Mouse (Mus musculus): ENCODE data around the gene Calcb.

The Calcb gene

DNA sequence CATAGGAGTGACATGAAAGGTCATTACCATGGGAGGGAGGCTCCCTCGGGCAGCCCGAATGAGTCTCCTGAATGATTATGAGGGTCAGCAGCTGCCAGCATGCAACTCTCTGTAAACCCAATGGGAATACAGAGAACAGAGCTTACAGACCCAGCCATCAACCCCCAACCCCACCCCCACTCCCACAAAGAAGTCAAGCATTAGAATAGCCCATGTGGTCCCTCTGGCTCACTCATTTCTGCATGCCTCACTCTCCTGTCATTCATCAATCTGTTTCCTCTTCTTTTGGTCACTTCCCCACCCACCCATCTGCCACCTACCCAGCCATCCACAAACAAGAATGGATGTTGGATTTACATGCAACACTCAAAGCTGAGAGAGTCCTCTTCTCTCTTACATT is 35.0 kb downstream of the Calcb start:
- no peak for DNase-seq (ENCODE audit: low spot score)

DNA sequence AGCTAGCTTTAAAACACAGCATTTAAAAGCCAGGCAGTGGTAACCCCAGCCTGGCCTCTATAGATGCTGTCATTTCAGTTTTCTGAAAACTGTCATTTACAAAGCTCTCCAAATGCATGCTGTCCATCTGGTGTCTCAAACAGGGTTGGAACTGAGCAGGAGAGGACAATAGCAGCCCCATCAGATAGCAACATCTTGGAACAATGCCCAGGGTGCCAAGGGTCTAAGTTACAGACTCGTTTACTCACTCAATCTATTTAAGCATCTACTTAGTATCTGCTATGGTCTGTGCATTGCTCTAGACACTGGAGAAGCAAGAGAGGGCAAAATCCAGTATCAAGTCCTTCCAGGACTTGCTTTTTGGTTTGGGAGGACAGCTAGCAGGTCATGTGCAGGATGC is 35.8 kb downstream of the Calcb start:
- DNase-seq (ENCODE audit: low spot score), result no peak

DNA sequence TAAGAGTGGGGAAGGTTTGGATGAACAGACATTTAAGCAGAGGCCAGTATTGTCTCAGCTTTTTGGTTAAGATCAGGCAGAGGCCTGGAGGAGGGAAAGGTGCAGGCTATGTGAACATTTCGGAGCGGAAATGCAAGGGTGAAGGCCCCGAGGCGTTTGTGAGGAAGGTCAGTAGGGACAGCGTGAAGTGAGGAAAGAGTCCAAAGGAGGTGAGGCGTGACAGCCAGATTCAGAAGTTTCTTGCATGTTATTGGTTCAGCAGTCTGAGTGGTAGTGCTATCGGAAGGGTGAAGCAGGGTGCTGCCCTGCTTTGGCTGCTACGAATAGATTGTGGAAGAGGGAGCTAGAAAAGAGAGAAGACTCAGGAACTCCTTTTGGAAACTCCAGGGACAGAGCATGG is 36.2 kb downstream of the Calcb start:
- no peak for DNase-seq (ENCODE audit: low spot score)

DNA sequence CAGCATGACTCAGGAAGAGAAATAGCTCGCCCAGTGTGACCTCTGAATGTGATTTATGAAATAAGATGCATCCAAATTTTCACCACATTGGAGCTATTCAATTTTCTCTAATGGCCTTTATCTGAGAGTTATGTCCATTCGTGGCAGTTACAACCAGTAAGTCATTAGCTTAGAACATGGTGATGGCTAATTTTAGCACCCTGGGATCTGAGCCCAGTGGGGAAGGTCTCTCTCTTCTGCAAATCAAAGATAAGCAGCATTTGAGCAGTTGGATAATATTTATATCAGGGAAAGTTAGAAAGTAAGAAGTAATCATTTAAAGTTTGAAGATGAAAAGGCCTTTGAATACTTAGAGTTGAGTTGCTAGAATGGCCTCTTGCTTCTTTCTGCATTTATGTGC is 44.2 kb downstream of the Calcb start:
- no peak for DNase-seq (ENCODE audit: low spot score)

- DNase-seq (ENCODE audit: low spot score), result no peak
Measured at GRCm38 (mm10) chr7:114765273-114765672, 46.8 kb downstream of the Calcb start.

DNA sequence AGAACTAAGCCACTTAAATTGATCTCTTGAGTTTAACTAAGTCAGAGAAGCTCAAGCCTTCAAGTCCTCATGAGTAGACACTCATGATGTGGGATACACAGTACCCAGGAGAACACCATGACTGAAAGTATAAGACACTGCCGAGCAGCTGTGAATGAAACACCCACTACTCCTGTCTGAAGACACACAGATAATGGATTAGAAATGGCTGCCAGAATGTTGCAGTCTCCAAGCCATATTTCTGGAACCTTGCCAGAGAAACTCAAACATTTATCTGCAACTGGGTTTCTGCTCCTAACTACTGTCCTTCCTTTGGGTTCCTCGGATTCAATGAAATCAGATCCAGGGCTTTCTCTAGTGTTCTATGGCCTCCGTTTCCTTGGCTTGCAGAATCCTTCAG is 48.1 kb downstream of the Calcb start:
- DNase-seq (ENCODE audit: low spot score), result no peak

GRCm38 (mm10) chr7:114768516-114768915 is 50.1 kb downstream of the Calcb start:
- DNase-seq (ENCODE audit: low spot score), result no peak

GRCm38 (mm10) chr7:114769041-114769440 is 50.6 kb downstream of the Calcb start:
- DNase-seq (ENCODE audit: low spot score), result no peak

GRCm38 (mm10) chr7:114770586-114770985 is 52.1 kb downstream of the Calcb start:
- DNase-seq (ENCODE audit: low spot score), result no peak

GRCm38 (mm10) chr7:114771801-114772200 is 53.4 kb downstream of the Calcb start:
- DNase-seq (ENCODE audit: low spot score), result no peak

Data from ovary, postnatal 10 days (tissue).